Mouse (Mus musculus) CH12.LX (cell line): ENCODE results near the gene Mrgpre. TPM values are rescaled to one million over a fixed set of nuclear protein-coding genes. Genes with fewer than 3 reads are reported as not detected.

Source experiments
- DNase-seq: peaks from one replicate; pipeline ENCODE4 v3.0.0-alpha.2; 2013; ENCODE audit errors: extremely low read depth
- H3K27ac ChIP-seq: 2 replicates; pipeline ENCODE4 v1.5.1; 2012; ENCODE audit warnings: low read depth, mild to moderate bottlenecking, control low read depth, moderate library complexity; ENCODE audit not compliant: insufficient read depth
- H3K27me3 ChIP-seq: replicated peaks from 2 replicates; pipeline ENCODE3; 2012; ENCODE audit warnings: inconsistent platforms
- H3K36me3 ChIP-seq, 2 experiments: replicated peaks in 1 of 2; 2 replicates each; pipeline versions ENCODE3 to v1.6.1; 2012; ENCODE audit warnings: inconsistent platforms in 1 of 2, low read length in 1 of 2, mild to moderate bottlenecking in 1 of 2, mixed read lengths in 1 of 2, moderate library complexity in 1 of 2; ENCODE audit not compliant: control insufficient read depth in 1 of 2, insufficient read depth in 1 of 2
- H3K4me1 ChIP-seq, 2 experiments: 2 replicates each; pipeline ENCODE4 v1.6.1; 2012; ENCODE audit warnings: inconsistent platforms in 1 of 2, moderate library complexity in 1 of 2; ENCODE audit not compliant: insufficient read depth in 2 of 2, control insufficient read depth in 1 of 2
- H3K4me2 ChIP-seq: 2 replicates; pipeline ENCODE4 v1.6.1; 2012; ENCODE audit warnings: low read depth, mild to moderate bottlenecking, control low read depth; ENCODE audit not compliant: poor library complexity, insufficient read depth, severe bottlenecking
- H3K4me3 ChIP-seq, 3 experiments: fragments of 150-350 bp in 1 of 3; sonication (generic) in 1 of 3; replicated peaks in 1 of 3; 2 replicates each; pipeline versions ENCODE3 to v1.5.1; 2011 to 2012; ENCODE audit warnings: low read depth in 2 of 3, low read length in 2 of 3, mild to moderate bottlenecking in 2 of 3, moderate library complexity in 2 of 3, control low read depth in 1 of 3, improper control_type of control experiment in 1 of 3, inconsistent platforms in 1 of 3, mixed read lengths in 1 of 3; ENCODE audit not compliant: poor library complexity in 1 of 3
- H3K79me2 ChIP-seq: replicated peaks from 2 replicates; pipeline ENCODE4 v1.6.1; 2012; ENCODE audit warnings: mild to moderate bottlenecking, moderate library complexity; ENCODE audit not compliant: control insufficient read depth, poor library complexity, insufficient read depth, severe bottlenecking; ENCODE audit errors: extremely low read depth
- H3K9ac ChIP-seq: 2 replicates; pipeline ENCODE4 v1.6.1; 2012; ENCODE audit warnings: low read depth, mild to moderate bottlenecking, control low read depth, moderate library complexity; ENCODE audit not compliant: insufficient read depth
- H3K9me3 ChIP-seq: replicated peaks from 2 replicates; pipeline ENCODE3; 2012; ENCODE audit warnings: low read length, inconsistent platforms, mixed read lengths
- HCFC1 ChIP-seq: IDR thresholded peaks from 2 replicates; pipeline ENCODE4 v1.6.1; 2012; ENCODE audit warnings: low read depth, mild to moderate bottlenecking, inconsistent platforms, low read length, improper control_type of control experiment
- JUND ChIP-seq: conservative IDR thresholded peaks from 2 replicates; pipeline ENCODE4 v1.6.1; 2011; ENCODE audit warnings: low read depth, low read length, improper control_type of control experiment
- MAFK ChIP-seq: IDR thresholded peaks from 2 replicates; pipeline ENCODE4 v1.6.1; 2011; ENCODE audit warnings: low read length, improper control_type of control experiment; ENCODE audit not compliant: insufficient replicate concordance
- MAX ChIP-seq: IDR thresholded peaks from 2 replicates; pipeline ENCODE4 v1.6.1; 2011; ENCODE audit warnings: low read length, improper control_type of control experiment
- SIN3A ChIP-seq: IDR thresholded peaks from 2 replicates; pipeline ENCODE4 v1.6.1; 2012; ENCODE audit warnings: low read length, improper control_type of control experiment, inconsistent platforms
- SMC3 ChIP-seq: IDR thresholded peaks from 2 replicates; pipeline ENCODE4 v1.6.1; 2011; ENCODE audit warnings: low read depth, low read length, improper control_type of control experiment
- TBP ChIP-seq: conservative IDR thresholded peaks from 2 replicates; pipeline ENCODE4 v1.6.1; 2011; ENCODE audit warnings: low read depth, low read length, improper control_type of control experiment
- UBTF ChIP-seq: IDR thresholded peaks from 2 replicates; pipeline ENCODE4 v1.6.1; 2012; ENCODE audit warnings: low read depth, mild to moderate bottlenecking, inconsistent platforms, low read length, improper control_type of control experiment, moderate library complexity
- ZMIZ1 ChIP-seq: IDR thresholded peaks from 2 replicates; pipeline ENCODE4 v1.6.1; 2012; ENCODE audit warnings: low read depth, mild to moderate bottlenecking, inconsistent platforms, low read length, improper control_type of control experiment
- ZNF384 ChIP-seq: IDR thresholded peaks from 2 replicates; pipeline ENCODE4 v1.6.1; 2012; ENCODE audit warnings: low read depth, low read length, improper control_type of control experiment, inconsistent platforms
- dilution Hi-C: fragments of 300-500 bp; cut with MboI; formaldehyde crosslinking; loops from 2 replicates; pipeline ENCODE4 v1.14.3; 2020; ENCODE audit warnings: low sequenced_read_pairs; ENCODE audit not compliant: extremely low pct_unique_long_range_greater_than_20kb, extremely low pct_ligation_motif_present
- in situ Hi-C: fragments of 300-500 bp; cut with MboI; formaldehyde crosslinking; loops from 3 replicates; pipeline ENCODE4 v1.14.3; 2019; ENCODE audit warnings: low sequenced_read_pairs, low pct_ligation_motif_present, low pct_unique_long_range_greater_than_20kb, mixed read lengths
- polyA plus RNA-seq: library from polyadenylated mRNA; unstranded; fragments of >175 nt; gene quantifications from 2 replicates; pipeline ENCODE4 v1.2.1, GENCODE M21; 2012; ENCODE audit warnings: low read depth; ENCODE audit not compliant: insufficient read length
- total RNA-seq, 2 experiments: library from RNA; depleted of rRNA; stranded (reverse); fragments of 300-350 nt in 1 of 2; fragments of >200 nt in 1 of 2; gene quantifications; 2 replicates each; pipeline ENCODE4 v1.2.3; 2012 to 2014

Gene Mrgpre
- total and polyA plus RNA-seq, 3 experiments: 0.68 to 3.5 (median 1.3) TPM

DNA sequence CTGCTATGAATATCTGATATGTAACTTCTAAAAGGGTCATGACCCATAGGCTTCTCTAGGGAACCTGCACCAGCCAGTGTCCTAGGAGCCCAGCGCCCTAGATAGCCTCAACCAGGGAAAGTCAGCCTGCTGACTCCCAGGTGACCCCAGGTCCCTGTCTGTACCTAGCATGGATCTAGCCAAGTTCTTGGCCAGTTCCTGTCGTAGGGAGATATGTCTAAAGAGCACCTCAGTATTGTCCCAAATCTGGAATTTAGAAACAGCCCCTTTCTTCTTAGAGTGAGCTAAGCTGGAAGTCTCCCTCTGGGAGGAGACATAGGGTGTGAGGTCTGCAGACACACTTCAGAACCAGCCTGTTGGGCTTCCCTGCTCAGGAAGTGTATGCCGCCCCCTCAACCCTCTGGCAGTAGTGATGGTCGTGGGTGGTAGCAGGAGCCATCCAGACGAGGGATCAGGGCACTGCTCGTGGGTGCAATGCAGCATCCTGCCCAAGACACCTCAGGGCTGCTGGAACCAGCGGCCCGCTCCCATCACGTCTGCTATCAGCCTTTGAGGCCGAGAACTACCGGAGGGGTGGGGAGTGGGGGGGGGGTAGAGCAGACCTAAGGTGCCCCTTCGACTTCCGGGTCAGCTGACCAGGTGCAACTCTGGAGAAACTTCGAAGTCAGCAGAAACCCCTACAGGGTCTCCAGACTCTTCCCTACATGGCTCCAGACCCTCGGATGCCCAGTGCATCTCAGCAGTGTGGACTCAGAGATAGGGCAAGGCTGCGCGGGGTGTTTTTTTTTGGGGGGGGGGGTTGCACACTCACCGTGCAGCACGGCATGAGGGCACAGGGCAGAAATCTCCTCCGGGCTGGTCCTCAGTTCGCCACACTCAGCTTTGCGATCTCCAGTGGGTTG lies 27.9 kb downstream of the Mrgpre start, which contains the start of gene Osbpl5:
Gene Osbpl5, minus strand, starts transcription at position 861 of the 902 bp plus-strand sequence.
- TF ChIP-seq MAFK (peak; percentile 25; the same call in 1 of the 2 replicates), MAX (no peak)
- H3K27ac ChIP-seq: no peak within 1 kb of the TSS
- H3K36me3 ChIP-seq: no peaks in the 10 kb centered on the region
- H3K4me1 ChIP-seq: peaks cover 6 to 10% of the 10 kb centered on the region in 2 experiments; a peak in 3 of 4 replicates
- in situ Hi-C loops: no loop called here
- peaks cover 63% of the 10 kb centered on the region for H3K27me3 ChIP-seq
- dilution Hi-C loops: no loop called here
- H3K79me2 ChIP-seq: no peaks in the 10 kb centered on the region
- DNase-seq: no peak
- H3K9ac ChIP-seq: peak within 1 kb of the TSS; percentile 18; the same call in 1 of the 2 replicates
- peak within 1 kb of the TSS; percentile 93 for H3K4me2 ChIP-seq
- H3K9me3 ChIP-seq: no peaks in the 10 kb centered on the region
- peak within 1 kb of the TSS in 2 of 3 experiments; percentile 46 to 47 for H3K4me3 ChIP-seq

DNA sequence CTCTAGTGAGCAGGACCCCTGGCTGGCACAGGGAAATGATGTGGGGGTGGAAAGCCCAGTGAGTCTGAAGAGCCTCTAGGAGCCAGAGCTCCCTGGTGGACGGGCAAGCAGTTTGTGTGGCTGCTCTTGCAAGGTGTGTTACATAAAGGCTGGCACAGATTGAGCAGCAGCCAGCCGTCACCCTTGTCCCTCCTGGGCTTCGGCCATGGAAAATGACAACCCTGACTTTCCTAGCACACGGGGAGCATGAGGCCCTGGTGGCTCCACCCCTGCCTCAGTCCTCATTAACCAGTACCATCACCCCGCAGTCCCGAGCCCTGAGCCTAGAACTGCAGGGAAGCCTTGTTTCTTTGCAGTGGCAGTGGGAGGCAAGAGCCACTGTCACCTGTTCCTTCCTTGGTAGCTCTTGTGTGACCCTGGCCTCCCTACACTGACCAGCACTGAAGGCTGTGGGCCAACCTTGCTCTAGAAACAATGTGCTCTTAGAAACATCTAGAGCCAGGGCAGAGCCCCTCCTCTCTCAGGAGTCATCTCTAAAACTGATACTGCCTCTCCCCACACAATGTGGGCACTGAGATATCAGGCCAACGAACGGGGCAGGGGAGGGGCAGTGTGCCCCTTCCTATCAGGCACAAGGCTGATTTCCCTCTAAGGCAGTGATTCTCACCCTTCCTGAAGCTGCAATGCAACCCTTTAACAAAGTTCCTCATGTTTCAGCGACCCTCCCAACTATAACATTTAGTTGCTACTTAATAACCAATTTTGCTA lies 28.8 kb downstream of the Mrgpre start:
- H3K36me3 ChIP-seq: no peaks in the 10 kb centered on the region
- no peaks in the 10 kb centered on the region for H3K9me3 ChIP-seq
- no peak overlapping the region for H3K27ac ChIP-seq
- no peak for DNase-seq
- TF ChIP-seq UBTF (no peak), ZMIZ1 (no peak), JUND (no peak), MAX (no peak), ZNF384 (no peak), HCFC1 (no peak), TBP (no peak), SIN3A (no peak), SMC3 (no peak)
- in situ Hi-C loops: no loop called here
- dilution Hi-C loops: no loop called here
- H3K4me2 ChIP-seq: no peak overlapping the region
- H3K27me3 ChIP-seq: peaks cover 67% of the 10 kb centered on the region
- no peak overlapping the region for H3K9ac ChIP-seq
- H3K4me1 ChIP-seq: peaks cover 6 to 10% of the 10 kb centered on the region in 2 experiments; a peak in 3 of 4 replicates
- H3K4me3 ChIP-seq: no peak overlapping the region
- no peaks in the 10 kb centered on the region for H3K79me2 ChIP-seq
